Mouse (Mus musculus): ENCODE data around the gene Rnf222. TPM values are rescaled to one million over a fixed set of nuclear protein-coding genes. Genes with fewer than 3 reads are reported as not detected.

Gene Rnf222
- not detected for total RNA-seq (2021)
- long read RNA-seq, experiment 1 = 0 reads
- long read RNA-seq, experiment 2 = 0 reads

DNA sequence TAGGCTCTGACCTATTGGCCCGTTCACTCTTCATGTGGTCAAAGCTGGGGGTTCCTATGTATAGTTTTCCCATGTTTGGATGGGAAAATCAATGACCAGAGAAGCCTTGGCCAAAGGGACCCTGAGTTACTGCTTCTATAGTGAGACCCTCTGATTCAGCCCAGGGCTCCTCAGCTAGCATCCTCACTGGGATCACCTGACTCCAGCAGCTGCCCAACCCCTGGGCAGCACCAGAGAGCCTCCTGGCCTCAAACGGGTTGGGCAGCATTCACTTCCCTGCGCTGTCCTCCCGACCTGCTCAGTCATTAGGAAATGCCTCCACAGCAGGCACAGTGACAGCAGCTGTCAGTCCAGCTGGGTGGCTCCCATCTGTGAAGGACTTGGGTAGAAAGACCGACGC is at the start of gene Rnf222:
Gene Rnf222 (plus strand): TSS at position 301 of the 400 bp plus-strand sequence.
- DNase-seq (ENCODE audit: low spot score in 2 of 2) = no peak
- intact Hi-C loops (cut with DNase I) = no loop called here

DNA sequence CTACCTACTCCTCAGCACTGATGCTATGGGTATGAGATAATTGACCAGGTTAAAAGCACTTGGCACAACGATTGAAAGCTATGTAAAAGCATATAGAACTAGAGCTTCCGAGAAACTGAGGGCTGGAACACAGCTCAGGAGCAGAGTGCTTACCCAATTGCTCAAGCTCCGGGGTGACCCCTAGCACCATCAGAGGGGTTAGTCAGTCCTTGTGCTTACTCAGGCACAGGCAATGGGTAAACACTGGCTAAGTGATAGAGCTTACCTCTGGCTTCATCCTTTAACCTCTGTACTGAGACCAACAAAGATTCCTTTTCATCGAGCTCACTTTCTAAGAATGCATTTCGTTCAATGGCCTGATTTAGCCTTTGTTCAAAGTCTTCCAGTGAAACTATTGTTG is 48.7 kb upstream of the Rnf222 start:
- DNase-seq (ENCODE audit: low spot score in 2 of 2) = no peak
- intact Hi-C loops (cut with DNase I) = no loop called here

GRCm38 (mm10) chr11:68850862-68851261 is 37.5 kb upstream of the Rnf222 start:
- intact Hi-C loops (cut with DNase I) = no loop called here
- no peak for DNase-seq (ENCODE audit: low spot score in 2 of 2)

DNA sequence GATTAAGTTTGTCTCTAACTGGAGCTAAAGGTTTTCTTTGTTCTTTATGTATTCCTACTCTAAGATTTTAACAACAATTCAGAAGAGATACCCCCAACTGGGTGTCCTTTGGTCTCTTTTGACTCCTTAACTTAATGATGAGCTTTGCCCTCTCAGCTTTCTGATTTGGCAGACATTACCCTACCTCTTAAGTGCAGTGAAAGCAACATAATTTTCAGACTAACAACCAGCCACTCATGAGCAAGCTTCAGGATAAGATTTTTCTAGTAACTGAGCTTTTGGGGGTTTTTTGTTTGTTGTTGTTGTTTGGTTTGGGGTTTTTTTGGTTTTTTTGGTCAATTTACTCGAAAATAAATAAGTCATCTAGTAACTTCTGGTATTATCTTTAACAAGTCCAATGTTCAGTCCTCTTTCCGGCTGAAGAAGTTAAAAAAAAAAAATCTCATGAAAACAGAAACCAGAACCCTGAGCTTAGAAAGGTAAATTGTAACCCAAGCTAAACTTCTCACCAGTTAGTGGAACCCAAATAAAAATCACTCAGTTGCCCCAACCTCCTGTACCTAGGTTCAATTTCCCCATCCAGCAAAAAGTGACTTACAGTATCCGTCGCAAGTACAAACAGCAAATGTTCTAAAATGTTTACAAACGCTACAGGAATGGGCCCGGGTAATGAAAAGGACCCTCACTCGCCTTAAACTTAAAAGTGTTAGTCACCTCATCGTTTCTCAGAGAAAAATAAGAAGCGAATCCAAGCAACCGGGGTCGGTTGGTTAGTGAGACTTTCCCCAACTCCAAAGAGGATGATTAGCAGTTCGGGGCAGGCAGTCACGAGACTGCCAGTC is 36.5 kb upstream of the Rnf222 start:
- DNase-seq (ENCODE audit: low spot score in 2 of 2) = no peak
- intact Hi-C loops (cut with DNase I) = no loop called here

DNA sequence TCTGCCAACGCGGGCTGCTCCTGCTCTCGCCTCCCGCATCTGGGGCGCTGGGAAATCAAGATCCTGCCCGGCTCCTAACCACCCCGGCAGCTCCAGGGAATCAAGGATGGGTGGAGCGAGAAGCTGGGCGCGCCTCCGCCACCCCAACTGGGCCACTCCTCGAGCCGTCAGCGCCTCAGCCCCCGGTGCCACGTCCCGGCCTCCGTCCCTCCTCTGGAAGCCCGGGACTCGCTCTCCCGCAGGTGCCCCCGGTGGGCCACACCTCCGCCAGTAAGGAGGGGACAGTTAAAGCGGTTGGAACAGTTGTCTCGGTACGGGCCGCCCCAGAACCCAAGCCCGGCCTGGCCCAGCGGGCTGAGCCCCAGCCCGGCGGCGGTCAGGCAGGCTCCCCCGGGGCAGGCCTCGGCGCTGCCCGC is 35.9 kb upstream of the Rnf222 start:
- peak; percentile 48 to 56 for DNase-seq (ENCODE audit: low spot score in 2 of 2)
- intact Hi-C loops (cut with DNase I) = no loop called here

GRCm38 (mm10) chr11:68852932-68853409 is 35.4 kb upstream of the Rnf222 start:
- intact Hi-C loops (cut with DNase I) = no loop called here

GRCm38 (mm10) chr11:68853611-68854401 is 34.5 kb upstream of the Rnf222 start:
- DNase-seq (ENCODE audit: low spot score in 2 of 2) = no peak
- intact Hi-C loops (cut with DNase I) = no loop called here

More at GRCm38 (mm10) chr11:68852932-68853409, 35.4 kb upstream of the Rnf222 start:
- DNase-seq (ENCODE audit: low spot score in 2 of 2) = peak; percentile 99 to 100

DNA sequence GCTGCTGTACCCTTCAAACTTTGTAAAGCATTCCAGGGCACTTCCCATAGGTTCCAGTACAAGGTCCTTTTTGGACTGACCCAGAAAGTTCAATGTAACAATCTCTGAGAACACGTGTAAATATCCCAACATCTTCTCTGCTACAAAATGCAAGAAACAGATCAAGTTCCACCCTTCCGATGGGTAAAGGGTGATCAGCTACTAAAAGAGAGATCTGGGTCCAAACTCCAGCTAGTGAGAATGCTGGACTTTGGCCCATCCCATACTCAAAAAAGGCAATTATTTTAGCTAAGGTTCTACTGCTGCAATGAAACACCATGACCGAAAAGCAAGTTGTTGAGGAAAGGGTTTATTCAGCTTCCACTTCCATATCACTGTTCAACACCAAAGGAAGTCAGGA is 33.7 kb upstream of the Rnf222 start:
- no peak for DNase-seq (ENCODE audit: low spot score in 2 of 2)
- intact Hi-C loops (cut with DNase I) = no loop called here

DNA sequence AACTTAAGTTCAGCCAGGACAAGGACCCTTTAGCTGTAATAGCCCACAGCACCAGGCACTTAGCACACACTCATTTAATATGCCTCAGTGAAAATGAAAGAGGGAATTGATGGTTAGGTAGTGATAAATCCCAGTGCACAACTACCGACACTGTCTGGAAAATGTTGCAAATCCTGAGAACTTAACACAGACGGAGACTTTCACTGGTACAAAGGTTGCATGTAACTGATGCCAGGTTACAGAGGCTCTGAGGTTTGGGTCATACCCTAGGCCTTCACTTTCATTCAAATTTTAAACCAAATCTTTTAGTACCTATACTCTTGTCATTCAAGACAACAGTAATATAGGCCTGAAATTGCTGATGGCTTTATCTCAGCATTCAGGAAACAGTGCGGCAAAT is 31.0 kb upstream of the Rnf222 start:
- no peak for DNase-seq (ENCODE audit: low spot score in 2 of 2)
- intact Hi-C loops (cut with DNase I) = no loop called here

DNA sequence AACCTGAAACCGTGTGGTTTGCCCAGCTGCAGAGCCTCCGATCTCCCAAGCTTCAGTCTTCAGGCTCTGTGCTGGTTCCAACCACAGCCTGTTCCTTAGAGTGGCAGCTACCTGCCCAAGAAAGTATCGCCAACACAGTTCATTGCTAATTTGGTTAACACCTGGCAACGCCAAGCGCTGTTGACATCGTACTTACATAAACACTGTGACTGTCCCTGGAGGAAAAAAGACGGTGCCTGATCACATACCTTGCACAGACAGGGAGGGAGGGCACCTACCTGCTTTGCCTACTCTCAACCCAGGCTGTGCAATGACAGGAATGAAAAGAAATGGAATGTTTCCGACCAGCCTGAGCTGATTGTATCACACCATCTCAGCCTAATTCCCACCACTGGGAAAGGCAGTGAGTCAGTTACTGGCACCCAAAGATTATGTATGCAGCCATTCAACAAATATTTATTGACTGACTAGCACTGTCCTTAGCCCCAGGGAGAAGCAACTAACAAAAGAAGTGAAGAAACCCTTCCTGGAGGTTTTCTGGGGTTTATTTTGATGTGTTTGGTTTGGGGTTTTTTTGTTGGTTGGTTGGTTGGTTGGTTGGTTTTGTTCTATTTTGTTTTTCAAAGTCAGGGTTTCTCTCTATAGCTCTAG is 28.3 kb upstream of the Rnf222 start:
- DNase-seq (ENCODE audit: low spot score in 2 of 2) = no peak
- intact Hi-C loops (cut with DNase I) = no loop called here

GRCm38 (mm10) chr11:68862260-68862659 is 26.1 kb upstream of the Rnf222 start:
- DNase-seq (ENCODE audit: low spot score in 2 of 2) = no peak
- intact Hi-C loops (cut with DNase I) = no loop called here

GRCm38 (mm10) chr11:68863631-68864091 is 24.7 kb upstream of the Rnf222 start:
- intact Hi-C loops (cut with DNase I) = no loop called here
- no peak for DNase-seq (ENCODE audit: low spot score in 2 of 2)

DNA sequence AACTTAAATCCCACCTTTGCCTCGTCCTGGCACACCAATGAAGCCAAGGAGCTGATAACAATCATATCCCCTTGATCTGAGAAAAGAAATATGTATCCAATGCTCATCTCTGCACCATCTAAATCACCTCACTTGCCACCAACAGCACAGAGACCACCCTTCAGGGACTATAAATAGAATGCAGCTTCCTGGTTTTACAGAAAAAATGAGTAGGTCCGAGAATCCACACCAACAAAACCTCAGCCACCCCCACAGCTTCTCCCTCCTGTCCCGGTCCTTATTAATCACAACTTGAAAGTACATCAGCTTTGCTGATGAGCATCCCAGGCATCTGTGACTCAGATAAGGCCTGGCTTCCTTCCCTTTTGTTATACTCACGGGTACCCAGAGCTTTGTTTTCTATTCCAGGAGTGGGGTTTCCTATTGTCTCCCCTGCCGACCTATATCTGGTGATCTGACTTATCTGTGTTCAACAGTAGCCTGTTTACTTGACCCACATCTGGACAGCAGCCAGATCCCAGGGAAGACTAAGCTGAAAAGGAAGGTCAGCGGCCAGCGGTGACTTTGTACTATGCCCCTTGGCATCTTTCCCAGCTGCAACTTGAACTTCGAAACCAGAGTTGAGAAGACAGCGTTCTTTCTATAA is 23.7 kb upstream of the Rnf222 start:
- intact Hi-C loops (cut with DNase I) = no loop called here
- peak in 1 of 2 experiments; percentile 15 for DNase-seq (ENCODE audit: low spot score in 2 of 2)

GRCm38 (mm10) chr11:68871277-68871676 is 17.1 kb upstream of the Rnf222 start:
- intact Hi-C loops (cut with DNase I) = no loop called here

DNA sequence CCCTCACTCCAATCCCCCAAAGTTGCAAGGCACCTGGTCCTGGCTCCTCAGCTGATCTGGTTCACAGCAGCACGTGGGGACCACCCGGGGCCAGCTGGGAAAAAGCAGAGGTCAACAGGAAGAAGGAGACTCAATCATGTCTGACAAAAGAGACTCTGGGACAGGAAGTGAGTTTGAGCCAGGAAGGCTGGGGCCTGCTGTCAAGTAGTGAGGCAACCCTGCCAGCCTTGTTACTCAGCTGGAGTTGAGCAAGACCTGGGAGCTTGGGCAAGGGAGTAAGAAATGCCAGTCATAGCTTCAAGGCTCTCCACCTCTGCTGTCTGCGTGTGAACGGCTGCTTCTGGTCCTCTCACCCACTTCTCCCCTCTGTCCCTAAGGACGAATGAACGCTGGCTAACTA is 16.6 kb upstream of the Rnf222 start, which contains the start of gene Ndel1:
Gene Ndel1 (minus strand): TSS at position 111 of the 400 bp plus-strand sequence.
- intact Hi-C loops (cut with DNase I) = no loop called here
- no peak for DNase-seq (ENCODE audit: low spot score in 2 of 2)

More at GRCm38 (mm10) chr11:68871277-68871676, 17.1 kb upstream of the Rnf222 start:
- no peak for DNase-seq (ENCODE audit: low spot score in 2 of 2)

DNA sequence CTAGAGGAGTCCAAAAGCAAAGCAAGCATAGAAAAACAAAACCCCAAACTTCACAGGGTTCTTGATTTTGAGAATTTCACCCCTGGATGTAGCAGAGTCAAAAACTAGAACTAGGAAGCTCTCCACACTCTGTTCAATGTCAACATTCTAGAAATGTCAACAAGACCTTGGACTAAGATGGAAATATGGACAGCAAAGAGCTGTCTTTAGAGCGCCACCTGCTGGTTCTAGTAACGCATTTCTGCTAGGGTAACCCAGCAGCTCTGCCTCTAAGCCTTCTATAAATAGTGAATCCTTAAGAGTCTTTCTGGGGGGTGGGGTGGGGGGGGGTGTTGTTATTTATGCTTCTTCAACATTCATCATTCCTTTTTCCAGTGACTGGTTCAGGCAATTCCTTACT is 13.5 kb upstream of the Rnf222 start:
- intact Hi-C loops (cut with DNase I) = no loop called here
- peak; percentile 54 to 71 for DNase-seq (ENCODE audit: low spot score in 2 of 2)

DNA sequence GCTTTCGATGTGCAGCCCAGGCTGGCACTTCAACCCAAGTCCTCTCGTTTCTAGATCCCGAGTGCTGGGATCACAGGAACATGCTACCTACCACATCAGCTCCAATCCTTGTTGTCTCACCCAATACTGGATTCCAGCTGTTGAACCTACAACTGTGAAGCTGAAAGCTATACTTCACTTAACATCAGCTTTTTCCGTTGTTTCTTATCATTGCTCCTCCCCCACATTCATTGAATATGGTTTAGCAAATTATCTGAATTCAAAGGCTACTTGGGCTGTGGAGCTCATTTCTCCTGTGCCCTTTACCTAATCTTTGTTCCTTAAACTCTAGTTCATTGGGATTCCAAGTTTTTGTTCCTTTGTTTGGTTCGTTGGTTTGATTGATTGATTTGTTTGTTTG is 9.5 kb upstream of the Rnf222 start:
- no peak for DNase-seq (ENCODE audit: low spot score in 2 of 2)
- intact Hi-C loops (cut with DNase I) = no loop called here

- intact Hi-C loops (cut with DNase I) = no loop called here
- no peak for DNase-seq (ENCODE audit: low spot score in 2 of 2)
These were observed 6.2 kb upstream of the Rnf222 start for GRCm38 (mm10) chr11:68882107-68882506.

DNA sequence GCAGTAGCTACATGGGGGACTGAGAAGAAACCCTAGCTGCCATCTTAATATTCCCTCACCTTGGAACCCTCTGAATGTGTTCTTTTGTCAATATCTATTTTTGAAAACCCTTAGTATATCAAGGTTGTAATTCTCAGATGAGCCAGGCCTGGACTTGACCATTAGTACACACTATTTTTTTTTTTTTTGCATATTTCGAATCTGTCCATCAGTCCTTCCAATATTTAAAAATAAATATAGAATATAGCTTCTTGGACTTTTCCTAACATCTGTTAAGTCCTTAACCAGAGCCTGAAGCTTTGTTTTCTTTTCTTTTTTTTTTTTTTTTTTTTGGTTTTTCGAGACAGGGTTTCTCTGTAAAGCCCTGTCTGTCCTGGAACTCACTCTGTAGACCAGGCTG is 4.5 kb upstream of the Rnf222 start:
- intact Hi-C loops (cut with DNase I) = no loop called here
- DNase-seq (ENCODE audit: low spot score in 2 of 2) = no peak
